Mouse (Mus musculus): Measurements from ENCODE around the gene Zfp446.

Zfp446 gene

DNA sequence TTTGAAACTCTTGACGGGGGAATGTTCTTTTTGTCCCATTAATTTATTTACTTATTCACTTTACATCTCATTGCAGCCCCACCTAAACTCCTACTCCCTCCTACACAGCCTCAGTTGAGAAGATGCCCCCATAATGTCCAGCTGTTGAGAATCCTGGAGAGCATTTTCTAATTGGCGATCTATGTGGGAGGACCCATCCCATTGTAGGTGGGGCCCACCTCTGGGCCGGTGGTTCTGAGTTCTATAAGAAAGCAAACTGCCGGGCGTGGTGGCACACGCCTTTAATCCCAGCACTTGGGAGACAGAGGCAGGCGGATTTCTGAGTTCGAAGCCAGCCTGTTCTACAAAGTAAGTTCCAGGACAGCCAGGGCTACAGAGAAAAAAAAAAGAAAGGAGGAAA, 9.3 kb downstream of the Zfp446 start:
- DNase-seq (ENCODE audit: low spot score in 2 of 2) = no peak

DNA sequence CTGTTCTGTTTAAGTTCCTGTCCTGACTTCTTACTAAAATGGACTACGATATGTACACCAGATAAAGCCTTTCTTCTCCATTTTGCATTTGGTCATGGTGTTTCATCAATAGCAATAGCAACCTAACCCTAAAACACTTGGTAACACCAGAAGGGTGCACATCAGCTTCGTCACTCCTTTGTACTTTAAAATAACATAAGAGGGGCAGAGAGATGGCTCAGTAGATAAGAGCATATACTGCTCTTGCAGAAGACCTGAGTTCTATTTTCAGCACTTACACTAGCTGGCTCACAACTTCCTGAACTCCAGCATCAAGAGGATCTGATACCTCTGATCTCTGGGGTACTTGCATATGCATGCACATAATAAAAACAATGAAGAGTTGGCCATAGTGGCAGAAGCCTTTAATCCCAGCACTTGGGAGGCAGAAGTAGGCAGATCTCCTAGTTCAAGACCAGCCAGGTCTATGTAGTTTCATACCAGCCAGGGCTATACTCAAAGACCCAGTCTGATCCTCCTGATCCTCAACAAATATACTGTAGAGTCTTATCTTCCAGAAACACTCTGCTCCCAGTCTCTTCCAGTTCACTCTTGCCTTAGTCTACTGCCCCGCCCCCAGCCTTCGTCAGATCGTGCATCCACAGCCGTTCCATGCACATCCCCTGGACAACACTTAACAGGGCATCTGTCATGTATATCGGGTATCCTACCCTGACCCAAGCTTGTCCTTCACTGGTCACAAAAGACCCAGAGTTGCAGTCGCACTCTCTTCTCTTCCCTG, 10.0 kb downstream of the Zfp446 start:
- DNase-seq (ENCODE audit: low spot score in 2 of 2) = no peak

DNA sequence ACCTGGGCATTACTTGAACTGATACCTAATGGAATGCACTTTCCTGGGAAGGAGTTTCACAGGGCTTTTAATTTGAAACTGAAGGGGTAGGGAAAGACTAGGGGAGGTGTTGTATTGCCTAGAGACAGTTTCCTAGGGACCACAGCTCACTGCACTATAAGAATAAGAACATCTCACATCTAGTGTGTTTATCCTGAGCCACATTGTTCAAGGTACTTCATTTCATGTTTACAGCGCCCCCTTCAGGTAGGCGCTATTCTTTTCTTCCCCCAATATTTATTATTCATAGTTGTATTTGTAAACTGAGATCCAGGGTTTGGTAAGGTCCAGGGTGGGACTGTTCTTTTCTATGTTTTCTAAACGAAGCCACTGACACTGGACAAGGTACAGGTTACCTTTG, 14.6 kb downstream of the Zfp446 start:
- DNase-seq (ENCODE audit: low spot score in 2 of 2) = no peak

DNA sequence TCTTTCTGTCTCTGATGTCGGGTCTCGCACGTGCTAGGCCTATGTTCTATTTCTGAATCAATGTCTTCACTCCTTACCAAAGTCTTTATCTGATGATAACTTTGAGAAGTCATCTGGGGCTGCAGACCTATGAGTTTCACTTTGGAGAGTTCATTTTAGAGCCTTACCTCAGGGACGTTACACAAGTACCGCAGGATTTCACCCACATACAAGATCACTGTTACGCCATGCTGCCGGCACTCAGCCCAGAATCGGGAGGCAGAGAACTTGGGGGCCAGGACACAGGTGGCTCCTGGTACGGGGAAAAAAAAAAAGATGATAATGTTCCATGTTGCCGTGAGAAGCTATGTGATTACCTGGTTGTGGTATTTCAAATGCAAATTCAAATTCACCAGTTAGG, 15.5 kb downstream of the Zfp446 start:
- DNase-seq (ENCODE audit: low spot score in 2 of 2) = no peak

DNA sequence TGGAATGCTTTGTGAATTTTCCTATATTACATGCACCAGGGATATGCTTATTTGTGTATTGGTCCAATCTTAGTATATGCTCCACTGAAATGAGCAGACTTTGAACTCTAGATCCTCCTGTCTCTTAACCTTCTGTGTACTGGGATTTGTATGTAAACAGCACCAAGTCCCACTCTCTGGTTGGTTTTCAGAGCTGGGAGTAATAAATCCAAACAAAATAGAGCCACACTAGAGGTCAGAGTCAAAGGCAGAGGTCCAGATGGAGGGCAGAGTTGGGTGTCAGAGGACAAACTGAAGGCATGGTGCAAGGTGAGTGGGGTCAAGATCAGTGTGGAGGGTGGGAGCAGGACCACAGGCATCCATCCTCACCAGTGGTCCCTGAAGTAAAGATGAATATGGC, 18.2 kb downstream of the Zfp446 start:
- no peak for DNase-seq (ENCODE audit: low spot score in 2 of 2)

DNA sequence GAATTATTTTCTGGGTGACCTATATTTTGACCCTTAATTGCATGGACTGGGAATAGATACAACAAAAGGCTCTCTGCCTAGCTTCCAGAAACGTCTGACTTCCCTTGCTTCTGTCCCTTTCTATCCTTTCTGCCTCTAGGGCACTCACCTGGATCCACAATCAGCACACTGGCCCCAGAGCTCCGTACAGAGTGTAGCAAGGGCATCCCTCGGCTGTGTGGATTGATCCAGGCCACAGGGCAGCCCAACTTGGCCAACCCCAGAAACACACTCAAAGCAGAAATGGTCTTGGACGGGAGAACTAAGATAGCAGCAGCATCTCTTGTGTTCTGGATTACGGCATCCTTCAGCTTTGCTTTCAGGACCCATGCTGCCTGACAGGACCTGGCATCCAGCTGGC, 19.6 kb downstream of the Zfp446 start:
- no peak for DNase-seq (ENCODE audit: low spot score in 2 of 2)

DNA sequence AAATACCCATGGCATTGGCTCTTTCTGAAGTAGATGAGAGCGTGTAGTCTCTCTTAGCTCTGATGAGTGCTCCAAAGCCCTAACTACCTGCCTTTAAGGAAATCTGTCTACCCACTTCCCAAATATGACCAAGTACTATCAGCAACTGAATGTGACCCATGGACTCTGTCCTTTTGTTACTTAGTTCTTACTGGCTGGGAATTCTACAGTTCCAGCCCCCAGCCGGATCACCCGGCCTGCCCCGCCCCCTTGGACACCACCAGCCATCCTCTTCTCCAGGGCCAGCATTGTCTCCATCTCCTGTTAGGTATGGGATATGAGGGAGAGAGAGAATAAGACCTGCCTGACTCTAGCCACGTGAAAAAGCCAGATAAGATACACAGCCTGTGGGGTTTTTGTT, 20.4 kb downstream of the Zfp446 start, which contains the start of gene Slc27a5:
Gene Slc27a5, minus strand, starts transcription at position 140 of the 400 bp plus-strand sequence.
- DNase-seq (ENCODE audit: low spot score in 2 of 2) = no peak

DNA sequence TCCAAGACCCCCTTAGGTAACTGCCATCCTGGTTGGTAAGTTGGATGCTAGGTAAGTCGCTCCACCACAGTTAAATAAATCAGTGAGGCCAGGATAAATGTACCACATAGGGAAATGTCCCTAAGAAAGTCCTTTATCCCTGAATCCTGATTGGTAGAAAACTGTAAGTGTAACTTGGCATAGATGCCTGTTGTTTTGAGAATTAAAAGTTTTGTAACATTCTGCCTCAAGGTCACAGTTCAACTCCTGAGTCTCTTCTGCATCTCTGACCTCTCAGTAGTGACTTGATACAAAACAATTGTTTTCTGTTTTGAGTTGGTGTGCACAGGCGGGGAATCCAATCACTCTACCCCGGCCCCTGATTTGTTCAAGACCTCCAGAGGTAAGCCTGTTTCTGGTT, 21.2 kb downstream of the Zfp446 start, which contains the start of gene Trim28:
Gene Trim28, plus strand, starts transcription at position 264 of the 400 bp plus-strand sequence.
- no peak for DNase-seq (ENCODE audit: low spot score in 2 of 2)

DNA sequence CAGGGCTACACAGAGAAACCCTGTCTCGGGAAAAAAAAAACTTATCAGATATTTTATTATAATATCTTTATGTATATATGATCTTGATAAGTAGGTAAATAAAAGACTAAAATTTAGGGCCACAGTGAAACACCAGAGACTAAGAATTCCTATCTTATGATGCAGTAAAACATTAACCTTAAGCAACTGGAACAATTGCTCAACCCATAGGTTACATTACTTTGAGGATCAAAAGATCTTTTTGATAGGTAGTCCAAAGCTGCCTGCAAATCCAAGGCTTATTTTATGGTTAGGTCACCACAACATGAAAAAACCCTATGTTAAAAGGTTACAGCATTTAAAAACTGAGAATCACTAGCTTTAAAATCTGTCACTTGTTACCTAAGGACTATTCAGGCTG, 23.9 kb downstream of the Zfp446 start:
- DNase-seq (ENCODE audit: low spot score in 2 of 2) = no peak

DNA sequence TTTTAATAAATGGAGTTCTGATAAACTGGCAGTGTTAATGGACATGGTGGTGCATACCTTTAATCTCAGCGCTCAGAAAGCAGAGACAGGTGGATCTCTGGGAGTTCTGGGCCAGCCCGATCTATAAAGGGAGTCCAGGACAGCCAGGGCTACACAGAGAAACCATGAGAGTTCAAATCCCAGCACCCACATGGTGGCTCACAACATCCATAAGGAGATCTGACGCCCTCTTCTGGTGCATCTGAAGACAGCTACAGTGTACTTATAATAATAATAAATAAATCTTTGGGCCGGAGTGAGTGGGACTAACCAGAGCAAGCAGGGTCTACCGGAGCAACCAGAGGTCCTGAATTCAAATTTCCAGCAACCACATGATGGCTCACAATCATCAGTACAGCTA, 25.7 kb downstream of the Zfp446 start:
- DNase-seq (ENCODE audit: low spot score in 2 of 2) = no peak

DNA sequence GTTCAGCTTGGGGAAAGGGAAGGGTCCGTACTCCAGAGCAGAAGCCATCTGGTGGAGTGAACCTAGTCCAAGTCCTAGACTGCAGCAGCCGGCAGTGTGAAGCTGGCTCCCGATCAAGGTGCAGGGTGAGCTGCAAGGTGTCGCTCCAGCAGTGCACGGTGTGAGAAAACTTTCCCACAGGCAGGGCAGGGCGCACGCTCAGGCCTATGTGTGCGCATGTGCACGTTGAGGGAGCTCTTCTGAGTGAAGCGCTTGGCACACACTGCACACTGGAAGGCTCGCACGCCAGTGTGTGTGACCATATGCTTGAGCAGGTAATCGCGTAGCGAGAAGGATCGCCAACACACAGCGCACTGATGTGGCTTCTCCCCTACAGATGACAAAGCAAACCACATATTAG, 28.4 kb downstream of the Zfp446 start:
- peak in 1 of 2 experiments; percentile 35 for DNase-seq (ENCODE audit: low spot score in 2 of 2)

DNA sequence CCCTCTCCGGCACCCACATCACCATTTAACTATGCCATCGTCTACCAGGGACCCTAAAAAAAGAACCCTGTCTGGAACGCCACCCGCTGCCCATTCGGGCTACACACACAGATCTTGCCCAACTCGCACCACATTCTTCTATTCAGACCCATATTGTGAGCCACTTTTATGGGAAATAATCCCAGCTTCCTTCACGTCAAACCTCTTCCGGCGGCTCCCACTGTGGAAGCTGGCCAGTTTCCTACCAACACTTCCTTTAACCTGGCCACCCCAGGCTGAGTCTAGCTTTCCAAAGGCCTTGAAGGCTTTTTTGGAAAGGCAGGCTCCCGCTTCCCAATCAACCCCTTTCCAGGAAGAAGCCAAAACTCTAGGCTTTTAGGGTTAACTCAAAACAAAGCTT, 28.9 kb downstream of the Zfp446 start:
- no peak for DNase-seq (ENCODE audit: low spot score in 2 of 2)

DNA sequence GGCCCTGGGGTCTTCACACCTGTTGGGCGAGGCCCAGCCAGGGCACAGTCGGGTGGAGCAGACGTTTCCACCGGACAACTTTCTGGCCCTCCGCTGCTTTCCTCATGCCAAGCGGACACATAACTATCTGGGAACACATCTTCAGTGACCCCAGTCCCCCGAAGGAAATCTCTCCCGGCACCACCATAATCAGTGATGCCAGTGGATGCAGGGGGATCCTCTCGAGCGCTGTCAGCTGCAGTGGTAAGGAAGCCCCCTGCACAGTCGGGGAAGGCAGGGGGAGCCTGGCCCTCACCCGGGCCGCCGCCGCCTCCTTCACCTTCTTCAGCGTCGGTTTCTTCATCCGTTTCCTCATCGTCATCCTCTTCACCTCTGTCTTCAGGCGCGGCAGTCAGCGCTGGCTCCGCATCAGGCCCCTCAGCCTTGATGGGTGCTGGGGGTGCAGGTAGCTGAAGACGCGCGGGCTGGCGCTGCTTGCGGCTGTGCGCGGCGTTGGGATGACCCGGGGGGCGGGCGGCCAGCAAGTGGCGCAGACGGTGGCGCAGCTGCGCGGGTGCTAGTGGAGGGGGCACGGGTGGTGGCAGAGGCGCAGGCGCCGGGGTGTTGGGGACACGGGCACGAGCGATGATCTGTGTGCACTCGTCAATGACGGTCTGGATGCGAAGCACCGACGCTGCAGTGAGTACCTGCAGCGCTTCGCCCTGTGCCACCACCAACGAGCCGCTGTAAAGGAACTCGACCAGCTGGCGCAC, 29.9 kb downstream of the Zfp446 start:
- peak in 1 of 2 experiments; percentile 31 for DNase-seq (ENCODE audit: low spot score in 2 of 2)

DNA sequence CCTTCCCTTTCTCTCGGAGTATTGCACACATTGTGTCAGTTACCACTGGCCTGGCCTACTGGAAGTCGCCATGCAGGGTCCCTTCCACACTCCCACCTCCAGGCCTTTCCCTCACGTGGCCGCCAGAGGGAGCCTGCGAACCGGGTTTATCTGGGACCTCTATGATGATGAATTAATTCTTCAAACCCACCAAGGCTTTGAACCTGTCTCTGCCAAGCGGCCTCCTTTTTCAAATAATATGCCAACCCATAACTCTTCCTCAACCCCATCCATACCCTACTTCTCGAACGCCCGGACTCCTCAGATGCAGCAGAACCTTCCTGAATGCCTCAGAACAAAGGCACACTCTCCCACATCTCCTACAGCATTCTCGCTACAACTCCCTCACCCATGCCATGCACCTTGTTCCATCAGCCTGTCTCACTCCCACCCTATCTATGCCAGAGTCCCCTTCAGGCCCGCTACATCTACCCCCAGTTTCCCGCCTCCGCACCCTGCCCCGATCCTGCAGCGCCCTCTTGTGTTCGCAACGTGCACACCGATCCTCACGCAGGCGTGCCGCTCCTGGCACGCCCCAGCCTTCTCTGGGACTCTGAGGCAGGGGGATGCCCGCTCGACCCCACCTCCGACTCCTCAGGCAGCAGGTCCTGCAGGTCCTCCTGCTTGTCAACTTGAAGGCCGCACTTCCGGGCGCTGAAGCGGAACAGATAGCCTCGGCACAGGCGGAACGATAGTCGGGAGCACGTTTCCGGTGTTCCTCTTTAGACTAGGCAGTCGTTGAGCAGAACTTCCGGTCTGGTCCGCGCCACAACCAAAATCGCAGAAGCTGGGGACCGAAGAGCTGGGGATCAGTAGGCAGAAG, 31.7 kb downstream of the Zfp446 start:
- peak; percentile 96 for DNase-seq (ENCODE audit: low spot score in 2 of 2)

DNA sequence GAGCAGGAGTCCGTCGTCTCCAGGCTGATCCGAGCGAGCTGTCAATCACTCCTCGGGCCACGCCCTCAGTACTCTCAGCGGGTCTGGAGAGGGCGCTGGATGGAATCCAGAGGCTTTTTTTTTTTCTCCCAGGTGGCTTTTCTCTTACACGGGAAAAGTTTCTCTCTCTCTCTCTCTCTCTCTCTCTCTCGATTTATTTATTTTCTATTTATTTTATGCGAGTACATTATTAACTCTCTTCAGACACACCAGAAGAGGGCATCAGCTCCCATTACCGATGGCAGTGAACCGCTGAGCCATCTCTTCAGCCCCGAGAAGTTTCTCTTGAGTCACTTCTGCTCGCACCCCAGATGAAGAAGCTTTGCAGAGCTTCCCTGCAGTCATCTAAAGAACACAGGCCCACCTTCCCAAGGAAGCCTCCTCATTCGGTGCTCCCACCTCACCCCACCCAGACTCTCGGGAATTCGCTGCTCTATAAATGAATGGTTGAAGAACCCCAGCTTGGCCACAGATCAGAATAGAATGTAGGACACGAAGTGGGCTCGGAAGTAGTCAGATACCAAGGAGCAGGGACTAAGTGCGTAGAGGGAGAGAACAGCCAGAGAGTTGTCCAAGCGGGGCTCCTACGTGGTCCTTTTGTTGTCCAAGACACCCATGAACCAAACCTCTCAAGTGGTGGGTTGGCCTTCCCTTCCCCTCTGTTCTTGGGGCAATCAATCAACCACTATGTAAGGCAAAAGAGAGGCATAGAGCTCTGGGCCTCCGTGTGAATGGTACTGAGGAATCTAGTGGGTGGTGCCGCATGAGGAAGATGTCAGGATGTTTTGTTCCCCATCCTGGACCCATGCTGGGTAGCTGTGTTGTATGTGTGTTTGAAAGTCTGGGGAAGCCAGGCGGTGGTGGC, 32.6 kb downstream of the Zfp446 start, which contains the start of gene Zbtb45:
Gene Zbtb45, minus strand, starts transcription at position 30 of the 904 bp plus-strand sequence.
- peak in 1 of 2 experiments; percentile 32 for DNase-seq (ENCODE audit: low spot score in 2 of 2)

DNA sequence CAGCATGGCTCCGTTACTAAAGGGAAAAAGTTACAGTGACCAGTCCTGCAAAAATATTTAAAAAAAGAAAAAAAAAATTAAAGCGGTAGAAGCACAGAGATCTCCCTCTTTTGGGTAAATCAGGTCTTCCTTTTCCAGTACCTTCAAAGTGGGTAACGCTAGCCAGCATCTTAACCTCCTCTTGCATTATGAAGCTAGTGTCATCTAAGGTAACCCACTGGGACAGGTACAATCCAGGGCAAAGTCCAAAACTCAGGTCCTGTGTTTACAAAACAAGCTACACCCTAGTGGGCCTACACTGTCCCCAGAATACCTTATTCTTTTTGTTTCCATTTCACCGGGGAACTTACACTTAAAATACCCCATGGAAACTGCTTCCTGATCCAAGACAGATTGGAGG, 36.0 kb downstream of the Zfp446 start:
- DNase-seq (ENCODE audit: low spot score in 2 of 2) = no peak

DNA sequence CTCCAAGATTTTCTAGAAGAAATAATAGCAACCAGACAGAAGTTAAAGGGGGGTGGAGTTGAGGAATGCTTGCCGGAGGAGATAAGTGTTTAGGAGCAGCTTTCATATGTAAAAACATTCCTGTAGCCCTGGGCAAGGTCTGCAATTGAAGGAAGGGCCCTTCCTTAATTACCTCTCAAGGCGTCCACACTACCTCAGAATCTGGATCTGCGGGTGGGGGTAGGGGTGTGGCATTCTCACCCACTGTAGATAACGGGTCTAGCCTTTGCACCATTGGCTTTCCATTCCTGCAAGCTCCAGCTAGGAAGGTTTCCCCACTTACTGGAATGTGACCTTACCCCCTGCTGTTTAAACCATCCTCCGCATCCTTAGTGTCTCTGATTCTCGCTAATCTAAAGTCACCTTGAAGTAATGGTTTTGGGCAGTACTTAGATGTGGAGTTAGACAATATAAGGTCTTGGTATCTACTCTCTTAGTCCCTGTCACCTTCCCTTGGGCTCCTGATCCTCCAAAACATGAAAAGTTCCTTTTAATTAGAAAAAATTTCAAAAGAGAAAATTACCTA, 36.7 kb downstream of the Zfp446 start:
- DNase-seq (ENCODE audit: low spot score in 2 of 2) = no peak

DNA sequence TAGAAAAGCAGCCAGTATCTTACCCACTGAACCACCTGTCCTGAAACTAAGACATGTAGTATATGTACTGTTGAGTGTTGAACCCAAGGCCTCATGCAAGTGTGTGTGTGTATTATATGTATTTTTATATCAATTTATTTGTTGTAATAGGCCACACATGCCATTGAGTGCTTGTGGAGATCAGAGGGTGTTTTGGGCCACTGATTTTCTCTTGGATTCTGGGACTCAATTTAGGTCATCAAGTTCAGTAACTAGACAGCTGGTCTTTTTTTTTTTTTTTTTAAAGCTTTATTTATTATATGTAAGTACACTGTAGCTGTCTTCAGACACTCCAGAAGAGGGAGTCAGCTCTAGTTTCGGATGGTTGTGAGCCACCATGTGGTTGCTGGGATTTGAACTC, 37.6 kb downstream of the Zfp446 start:
- DNase-seq (ENCODE audit: low spot score in 2 of 2) = no peak

DNA sequence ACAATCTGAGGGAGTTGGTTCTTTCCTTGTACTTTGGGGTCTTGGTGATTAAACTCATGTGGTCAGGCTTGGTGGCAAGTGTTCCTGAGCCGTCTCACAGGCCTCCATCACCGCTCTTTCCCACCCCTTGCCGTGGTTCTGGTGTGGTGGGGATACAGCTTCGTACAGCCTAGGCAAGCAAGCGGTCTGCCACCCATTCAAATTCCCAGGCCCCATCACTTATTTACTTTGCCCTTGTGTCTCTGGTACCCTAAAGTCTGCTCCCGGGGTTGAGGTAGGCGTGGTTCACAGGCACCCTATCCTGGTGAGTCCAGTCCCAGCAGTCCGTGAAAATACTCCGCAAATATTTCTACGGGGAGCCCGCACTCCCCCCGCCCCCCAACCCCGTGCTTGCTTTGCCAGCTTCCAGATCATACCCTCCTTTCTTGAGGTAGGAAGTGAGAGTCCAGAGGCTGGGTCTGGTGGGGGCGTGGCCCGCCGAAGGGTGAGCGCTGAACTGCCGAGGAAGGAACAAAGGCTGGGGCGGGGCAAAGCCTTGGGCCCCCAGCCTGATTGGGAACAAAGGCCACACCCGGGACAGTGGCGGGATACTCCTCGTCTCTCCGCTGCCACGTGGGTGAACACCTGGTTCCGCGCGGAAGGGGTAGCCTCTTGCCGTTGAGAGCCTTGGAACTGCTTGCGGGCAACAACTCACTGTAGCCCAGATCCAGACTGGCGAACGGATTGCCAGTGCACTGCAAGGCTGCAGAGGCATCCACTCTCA, 45.3 kb downstream of the Zfp446 start:
- peak; percentile 70 to 71 for DNase-seq (ENCODE audit: low spot score in 2 of 2)
